Mouse (Mus musculus): ENCODE results near the gene D2hgdh. TPM values are rescaled to one million over a fixed set of nuclear protein-coding genes. Genes with fewer than 3 reads are reported as not detected.
"Not testable (repeated sequence)": the region's sequence is repeated elsewhere in the genome, so short reads cannot be mapped to it uniquely, and the experiment has no call there.

The D2hgdh gene
- polyA plus RNA-seq, 1 experiment = 7.6 TPM

- Histone ChIP-seq H3ac (ENCODE audit: control insufficient read depth, insufficient read length) (no peak overlapping the region), H3K4me3 (no peak overlapping the region), H3K36me3 (ENCODE audit: control insufficient read depth, insufficient read depth) (no peaks in the 10 kb centered on the region), H3K27me3 (ENCODE audit: control insufficient read depth, insufficient read depth, insufficient read length) (no peaks in the 10 kb centered on the region), H3K79me2 (ENCODE audit: control insufficient read depth, insufficient read depth) (no peaks in the 10 kb centered on the region), H3K4me2 (ENCODE audit: low read depth) (no peak overlapping the region)
- TF ChIP-seq SRF (IDR thresholded peaks at IDR 0.05; ENCODE audit: control insufficient read depth, insufficient read length, low read depth) (no peak), TCF12 (IDR thresholded peaks at IDR 0.05; ENCODE audit: insufficient read depth, poor library complexity, severe bottlenecking) (no peak), TCF3 (IDR thresholded peaks at IDR 0.05; ENCODE audit: insufficient read length, low read depth) (no peak), E2F4 (IDR thresholded peaks at IDR 0.05; ENCODE audit: insufficient read depth) (no peak), POLR2AphosphoS2 (IDR thresholded peaks at IDR 0.05; ENCODE audit: insufficient read length, low read depth) (no peak), REST (IDR thresholded peaks at IDR 0.05; ENCODE audit: insufficient read depth, insufficient read length) (no peak), MYOD1 (IDR thresholded peaks at IDR 0.05; ENCODE audit: control insufficient read depth in 1 of 3, insufficient read length in 2 of 3, low read depth in 2 of 3) (no peak), MAX (IDR thresholded peaks at IDR 0.05; ENCODE audit: low read depth) (no peak), USF1 (IDR thresholded peaks at IDR 0.05; ENCODE audit: low read depth) (no peak), POLR2A (IDR thresholded peaks at IDR 0.05; ENCODE audit: insufficient read length, low read depth) (no peak), CEBPB (IDR thresholded peaks at IDR 0.05; ENCODE audit: insufficient read depth, poor library complexity, severe bottlenecking) (no peak), MYOG (IDR thresholded peaks at IDR 0.05; ENCODE audit: control insufficient read depth in 1 of 3, insufficient read depth in 1 of 3, insufficient read length in 2 of 3, low read depth in 2 of 3) (no peak)
Observed at GRCm38 (mm10) chr1:93857370-93857769, 32.7 kb downstream of the D2hgdh start.

DNA sequence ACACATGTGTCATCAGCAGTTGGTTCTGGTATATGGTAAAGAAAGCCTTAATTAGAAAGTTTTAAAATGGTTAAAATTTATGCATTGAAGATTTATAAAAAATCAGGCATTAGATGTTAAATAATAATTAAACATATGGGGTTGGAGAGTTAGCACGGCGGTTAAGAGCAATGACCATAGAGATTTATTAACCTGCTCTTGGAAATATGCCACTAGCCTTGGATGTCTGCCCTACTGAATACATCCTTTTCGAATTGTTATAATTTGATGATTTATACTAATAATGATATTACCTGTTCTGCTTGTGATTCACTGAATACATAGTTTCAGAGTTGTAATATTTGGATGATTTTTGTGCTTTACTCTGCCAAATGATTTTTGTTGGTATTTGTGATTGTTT is 33.3 kb downstream of the D2hgdh start:
- Histone ChIP-seq H3K79me2 (ENCODE audit: control insufficient read depth, insufficient read depth) (no peaks in the 10 kb centered on the region), H3K36me3 (ENCODE audit: control insufficient read depth, insufficient read depth) (no peaks in the 10 kb centered on the region), H3K4me2 (ENCODE audit: low read depth) (no peak overlapping the region), H3K4me3 (no peak overlapping the region), H3ac (ENCODE audit: control insufficient read depth, insufficient read length) (no peak overlapping the region), H3K27me3 (ENCODE audit: control insufficient read depth, insufficient read depth, insufficient read length) (no peaks in the 10 kb centered on the region)
- TF ChIP-seq POLR2A (IDR thresholded peaks at IDR 0.05; ENCODE audit: insufficient read length, low read depth) = no peak
- no peak for TF ChIP-seq USF1 (IDR thresholded peaks at IDR 0.05; ENCODE audit: low read depth)
- TF ChIP-seq POLR2AphosphoS2 (IDR thresholded peaks at IDR 0.05; ENCODE audit: insufficient read length, low read depth) = no peak
- no peak for TF ChIP-seq CEBPB (IDR thresholded peaks at IDR 0.05; ENCODE audit: insufficient read depth, poor library complexity, severe bottlenecking)
- TF ChIP-seq TCF12 (IDR thresholded peaks at IDR 0.05; ENCODE audit: insufficient read depth, poor library complexity, severe bottlenecking) = no peak
- TF ChIP-seq TCF3 (IDR thresholded peaks at IDR 0.05; ENCODE audit: insufficient read length, low read depth) = no peak
- no peak for TF ChIP-seq REST (IDR thresholded peaks at IDR 0.05; ENCODE audit: insufficient read depth, insufficient read length)

GRCm38 (mm10) chr1:93859619-93860018 is 34.9 kb downstream of the D2hgdh start:
- TF ChIP-seq MAX (IDR thresholded peaks at IDR 0.05; ENCODE audit: low read depth) (no peak), POLR2AphosphoS2 (IDR thresholded peaks at IDR 0.05; ENCODE audit: insufficient read length, low read depth) (no peak)
- no peak overlapping the region for H3K4me2 ChIP-seq (ENCODE audit: low read depth)
- H3K36me3 ChIP-seq (ENCODE audit: control insufficient read depth, insufficient read depth) = no peaks in the 10 kb centered on the region
- no peaks in the 10 kb centered on the region for H3K27me3 ChIP-seq (ENCODE audit: control insufficient read depth, insufficient read depth, insufficient read length)
- no peak overlapping the region for H3K4me3 ChIP-seq
- H3K79me2 ChIP-seq (ENCODE audit: control insufficient read depth, insufficient read depth) = no peaks in the 10 kb centered on the region
- no peak overlapping the region for H3ac ChIP-seq (ENCODE audit: control insufficient read depth, insufficient read length)

GRCm38 (mm10) chr1:93861048-93861447 is 36.3 kb downstream of the D2hgdh start, which contains the start of gene Gal3st2:
Gene Gal3st2, plus strand, starts transcription at chr1:93861306.
- not testable (repeated sequence) for H3K4me2 ChIP-seq (ENCODE audit: low read depth); H3K4me3 ChIP-seq; H3K36me3 ChIP-seq (ENCODE audit: control insufficient read depth, insufficient read depth); H3K27me3 ChIP-seq (ENCODE audit: control insufficient read depth, insufficient read depth, insufficient read length); H3K79me2 ChIP-seq (ENCODE audit: control insufficient read depth, insufficient read depth); H3ac ChIP-seq (ENCODE audit: control insufficient read depth, insufficient read length)

- H3ac ChIP-seq (ENCODE audit: control insufficient read depth, insufficient read length); H3K36me3 ChIP-seq (ENCODE audit: control insufficient read depth, insufficient read depth); H3K27me3 ChIP-seq (ENCODE audit: control insufficient read depth, insufficient read depth, insufficient read length); H3K4me3 ChIP-seq; H3K4me2 ChIP-seq (ENCODE audit: low read depth); H3K79me2 ChIP-seq (ENCODE audit: control insufficient read depth, insufficient read depth): not testable (repeated sequence)
Observed at GRCm38 (mm10) chr1:93871594-93872105, 46.9 kb downstream of the D2hgdh start.

GRCm38 (mm10) chr1:93874405-93874804 is 49.7 kb downstream of the D2hgdh start:
- H3K79me2 ChIP-seq (ENCODE audit: control insufficient read depth, insufficient read depth); H3K27me3 ChIP-seq (ENCODE audit: control insufficient read depth, insufficient read depth, insufficient read length); H3ac ChIP-seq (ENCODE audit: control insufficient read depth, insufficient read length); H3K36me3 ChIP-seq (ENCODE audit: control insufficient read depth, insufficient read depth); H3K4me2 ChIP-seq (ENCODE audit: low read depth); H3K4me3 ChIP-seq: not testable (repeated sequence)

DNA sequence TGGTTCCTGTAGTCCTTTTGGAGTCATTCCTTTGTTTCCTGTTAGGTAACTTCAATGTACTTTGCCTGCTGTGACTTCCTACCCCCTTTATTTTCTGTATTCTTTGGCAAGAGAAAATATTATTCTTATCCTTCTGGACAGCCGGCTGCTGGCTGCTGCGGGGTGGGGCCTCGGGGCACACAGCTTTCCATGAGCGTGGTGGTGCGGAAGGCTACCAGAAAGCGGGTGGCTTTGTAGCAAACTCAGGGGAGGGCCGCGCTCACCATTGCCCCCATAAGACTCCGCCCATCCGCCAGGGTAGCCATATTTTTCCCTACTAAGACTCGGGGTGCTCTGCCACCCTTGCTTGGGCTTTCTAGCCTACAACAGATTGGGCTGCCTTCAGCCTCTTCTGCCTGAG is 57.1 kb downstream of the D2hgdh start:
- H3K36me3 ChIP-seq (ENCODE audit: control insufficient read depth, insufficient read depth); H3ac ChIP-seq (ENCODE audit: control insufficient read depth, insufficient read length); H3K79me2 ChIP-seq (ENCODE audit: control insufficient read depth, insufficient read depth); H3K4me3 ChIP-seq; H3K4me2 ChIP-seq (ENCODE audit: low read depth); H3K27me3 ChIP-seq (ENCODE audit: control insufficient read depth, insufficient read depth, insufficient read length): not testable (repeated sequence)

DNA sequence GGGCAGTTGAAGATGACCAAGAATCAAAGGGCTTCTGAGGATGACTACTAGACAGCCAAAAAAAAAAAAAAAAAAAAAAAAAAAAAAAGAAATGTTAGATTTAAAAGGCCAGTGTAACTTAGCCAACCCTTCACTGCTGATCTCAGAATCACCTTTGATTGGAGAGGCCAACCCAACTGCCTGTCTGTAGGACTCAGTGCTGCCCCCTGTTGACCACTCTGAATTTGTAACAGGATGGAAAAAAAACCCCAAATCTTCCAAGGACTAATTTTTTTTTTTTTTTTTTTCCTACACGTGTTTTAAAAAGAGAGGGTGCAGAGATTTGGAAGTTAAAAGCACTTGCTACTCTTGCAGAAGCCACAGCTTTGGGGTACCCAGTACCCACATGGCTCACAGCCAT is 66.2 kb downstream of the D2hgdh start:
- H3K36me3 ChIP-seq (ENCODE audit: control insufficient read depth, insufficient read depth) = not testable (repeated sequence)

GRCm38 (mm10) chr1:93897395-93897794 is 72.7 kb downstream of the D2hgdh start:
- H3K36me3 ChIP-seq (ENCODE audit: control insufficient read depth, insufficient read depth) = not testable (repeated sequence)

More for the DNA sequence above, 66.2 kb downstream of the D2hgdh start:
- H3K4me2 ChIP-seq (ENCODE audit: low read depth); H3K79me2 ChIP-seq (ENCODE audit: control insufficient read depth, insufficient read depth); H3ac ChIP-seq (ENCODE audit: control insufficient read depth, insufficient read length); H3K4me3 ChIP-seq; H3K27me3 ChIP-seq (ENCODE audit: control insufficient read depth, insufficient read depth, insufficient read length): not testable (repeated sequence)

GRCm38 (mm10) chr1:93901291-93901690 is 76.6 kb downstream of the D2hgdh start:
- H3K4me2 ChIP-seq (ENCODE audit: low read depth); H3ac ChIP-seq (ENCODE audit: control insufficient read depth, insufficient read length); H3K36me3 ChIP-seq (ENCODE audit: control insufficient read depth, insufficient read depth); H3K79me2 ChIP-seq (ENCODE audit: control insufficient read depth, insufficient read depth); H3K27me3 ChIP-seq (ENCODE audit: control insufficient read depth, insufficient read depth, insufficient read length); H3K4me3 ChIP-seq: not testable (repeated sequence)

More at GRCm38 (mm10) chr1:93897395-93897794, 72.7 kb downstream of the D2hgdh start:
- H3K79me2 ChIP-seq (ENCODE audit: control insufficient read depth, insufficient read depth); H3ac ChIP-seq (ENCODE audit: control insufficient read depth, insufficient read length); H3K27me3 ChIP-seq (ENCODE audit: control insufficient read depth, insufficient read depth, insufficient read length); H3K4me3 ChIP-seq; H3K4me2 ChIP-seq (ENCODE audit: low read depth): not testable (repeated sequence)

Data from myocyte (in vitro differentiated cells).